Mouse (Mus musculus) lung, adult 18-20 months (tissue): ENCODE measurements at regions not wholly inside any gene's neighbourhood (a gene's known extent, or its start where the extent isn't known, plus 50 kb on each side); places are given as distances from the start of the nearest gene placed in this dataset.

Experiments used
- DNase-seq, 2 experiments: peaks; one replicate each; pipeline ENCODE4 v3.0.0; 2022; ENCODE audit warnings: mixed read lengths in 2 of 2

DNA sequence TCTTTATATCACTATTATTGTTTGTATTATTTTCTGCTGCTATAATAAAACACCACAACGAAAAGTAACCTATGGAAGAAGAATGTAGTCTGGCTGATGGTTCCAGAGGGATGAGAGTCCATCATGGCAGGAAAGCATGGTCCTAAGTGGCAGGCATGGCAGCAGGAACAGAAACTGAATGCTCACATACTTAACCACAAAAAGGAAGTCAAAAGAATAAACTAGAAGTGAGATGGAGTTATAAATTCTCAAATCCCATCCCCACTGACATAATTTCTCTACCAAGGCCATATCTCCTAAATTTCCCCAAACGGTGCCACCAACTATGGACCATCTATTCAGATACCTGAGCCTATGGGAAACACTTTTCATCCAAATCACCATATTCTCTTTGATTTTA is 408.7 kb upstream of the Cnksr2 start:
- no peak for DNase-seq

DNA sequence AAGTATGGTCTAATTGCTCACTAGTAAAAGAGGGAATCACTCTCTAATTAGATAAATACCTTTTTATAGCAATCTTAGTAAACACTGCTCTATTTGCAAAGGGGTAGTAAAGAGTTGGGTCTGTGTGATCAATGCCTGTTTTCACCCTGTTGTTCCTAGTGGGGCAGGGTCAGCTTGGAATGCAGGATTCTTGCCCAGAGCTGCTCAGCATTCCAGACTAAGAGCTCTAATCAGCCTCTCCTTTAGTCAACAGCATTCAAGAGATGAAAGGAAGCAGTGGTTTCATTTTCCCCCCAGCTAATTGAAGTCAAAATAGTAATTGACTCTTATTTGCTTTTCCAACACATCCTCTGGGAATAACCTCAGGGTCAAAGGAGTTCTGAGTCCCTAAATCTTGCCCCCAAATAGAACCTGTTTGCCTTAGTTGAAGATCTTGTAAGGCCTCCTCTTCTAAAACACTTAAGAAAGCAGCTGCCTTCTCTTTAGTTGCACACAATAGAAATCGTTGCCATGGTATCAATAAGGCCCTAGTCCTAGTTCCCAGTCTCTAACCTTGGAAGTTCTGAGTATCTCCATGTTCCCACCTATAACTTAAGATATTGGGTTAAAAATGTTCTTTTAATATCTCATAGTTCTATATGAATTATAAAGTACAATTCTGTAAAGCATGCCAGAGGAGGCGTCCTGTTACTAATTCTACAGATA is 380.6 kb upstream of the Cnksr2 start:
- peak; percentile 8 to 12 for DNase-seq

DNA sequence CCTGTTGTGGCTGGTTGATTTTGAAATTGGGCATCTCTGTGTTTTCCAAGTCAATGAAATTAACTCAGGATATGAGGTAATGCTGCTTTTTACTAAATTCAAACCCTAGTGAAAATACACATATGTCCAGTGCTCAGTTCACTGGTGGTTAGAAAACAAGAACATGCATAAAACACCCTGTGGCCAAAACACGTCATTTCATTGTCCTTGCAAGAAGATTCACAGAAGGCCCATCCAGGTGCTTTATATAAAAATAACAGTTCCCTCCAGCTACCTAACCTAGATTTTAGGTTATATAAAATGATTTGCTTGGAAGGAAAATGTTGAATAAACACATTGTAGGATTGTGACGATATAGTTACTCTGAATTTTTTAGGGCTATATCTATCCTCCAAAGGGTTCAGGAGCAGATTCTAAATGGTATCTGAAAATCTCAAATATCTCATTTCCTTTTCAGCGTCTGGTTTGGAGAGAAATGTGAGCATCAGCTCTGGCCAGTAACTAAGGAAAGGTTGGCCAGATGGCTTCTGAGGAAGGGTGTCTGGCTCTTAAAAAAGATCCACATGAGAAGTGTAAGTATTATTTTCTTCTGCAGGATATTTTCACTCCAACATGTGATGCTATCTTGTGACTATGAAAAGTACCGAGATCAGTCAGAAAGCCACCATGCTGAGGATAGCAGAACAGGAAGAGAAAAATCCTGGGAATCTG is 351.2 kb upstream of the Cnksr2 start:
- no peak for DNase-seq

DNA sequence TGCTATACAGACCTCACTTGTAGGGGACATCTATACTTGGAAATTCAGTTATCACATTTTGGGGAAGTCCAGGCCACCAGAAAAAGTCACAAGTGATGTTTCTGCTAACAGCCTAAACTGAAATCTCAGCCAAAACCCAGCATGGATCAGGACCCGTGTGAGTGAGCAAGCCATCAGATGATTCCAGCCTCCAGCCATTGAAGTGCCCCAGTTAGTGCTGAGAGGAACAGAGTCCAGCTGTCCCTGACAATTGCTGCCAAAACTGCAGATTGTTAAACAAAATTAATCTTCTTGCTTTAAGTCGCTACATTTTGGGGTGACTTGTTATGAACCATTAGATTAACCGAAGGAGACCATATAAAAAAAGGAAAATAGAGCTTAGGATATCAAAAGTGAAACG is 332.7 kb upstream of the Cnksr2 start:
- DNase-seq = peak in 1 of 2 experiments; percentile 1

DNA sequence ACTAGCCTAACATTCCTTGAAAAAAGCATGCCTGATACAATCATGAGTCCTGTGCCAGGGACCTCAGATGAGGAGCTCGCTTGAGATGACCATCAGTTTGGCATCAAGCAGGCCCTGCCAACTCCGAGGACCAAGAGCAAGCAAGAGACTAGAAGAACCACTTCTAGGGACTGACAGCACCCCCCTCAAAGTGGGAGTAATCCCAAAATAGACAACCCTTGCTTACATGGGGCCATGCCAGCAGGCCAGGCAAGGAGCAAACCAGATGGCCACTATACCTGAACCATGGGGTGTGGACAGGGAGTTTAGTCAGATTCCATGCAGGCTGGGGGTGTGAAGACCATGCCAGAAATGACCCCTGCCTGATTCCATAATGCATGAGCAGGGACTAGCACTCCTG is 330.1 kb upstream of the Cnksr2 start:
- no peak for DNase-seq
